Comparison of ENCODE assay signal across 19 mouse cellular contexts in the genomic region with DNA sequence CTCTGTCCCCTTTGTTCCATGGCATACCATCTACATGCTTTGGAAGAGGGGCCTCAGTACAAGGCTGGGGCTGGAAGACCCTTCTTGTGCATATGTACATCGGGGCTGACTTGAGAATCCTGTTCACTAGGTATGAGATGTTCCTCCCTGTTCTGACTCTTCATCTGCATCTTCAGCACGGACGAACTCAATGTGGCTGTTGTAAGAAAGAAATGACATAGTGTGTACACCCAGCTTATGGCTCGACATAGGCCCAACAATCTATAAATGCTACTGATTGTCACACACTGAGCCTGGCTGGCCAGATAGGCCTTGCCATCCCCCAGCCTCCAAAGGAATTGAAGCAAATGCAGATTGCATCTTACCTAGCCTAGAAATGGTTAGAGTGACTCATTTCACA.
DNase-seq lines count a peak whose midpoint lies in the region; ATAC-seq lines count a peak whose summit lies in the region.
"Had no signal": no experiment of that assay in that cellular context is flagged by ENCODE, and none has a peak within 500 bp of the region (broad histone marks: within the 10 kb centered on the region; RNA-seq: fewer than 3 reads in every experiment).

No protein-coding gene starts in this region.

- 92% methylated on average over 4 of the region's 4 CpGs for WGBS in heart, embryonic 10.5 days
- 84% methylated on average over 4 of the region's 4 CpGs for WGBS in heart, embryonic 11.5 days (ENCODE audit: insufficient replicate concordance)

- H3K27me3 ChIP-seq in heart, embryonic 10.5 days (ENCODE audit: insufficient read depth, poor library complexity, severe bottlenecking) = peaks cover 16% of the 10 kb centered on the region; the same call in 1 of the 2 replicates
- peaks cover 3% of the 10 kb centered on the region for H3K27me3 ChIP-seq in heart, embryonic 11.5 days (ENCODE audit: control insufficient read depth, insufficient read depth, low read length)
- H3K27me3 ChIP-seq: CH12.LX, Patski had no signal

- H3K9ac ChIP-seq in heart, embryonic 11.5 days (ENCODE audit: low read depth, low read length) = no peak overlapping the region

- H3K4me1 ChIP-seq in heart, embryonic 10.5 days = 0 out of 2 replicates have a peak, but pooled peaks cover under 1% of the 10 kb centered on the region
- no peaks in the 10 kb centered on the region for H3K4me1 ChIP-seq in heart, embryonic 11.5 days (ENCODE audit: control insufficient read depth, insufficient read depth, low read length)

- no peak overlapping the region for H3K27ac ChIP-seq in heart, embryonic 10.5 days
- no peak overlapping the region for H3K27ac ChIP-seq in heart, embryonic 11.5 days (ENCODE audit: low read depth, low read length)

- H3K9me3 ChIP-seq in heart, embryonic 10.5 days = no peaks in the 10 kb centered on the region
- no peaks in the 10 kb centered on the region for H3K9me3 ChIP-seq in heart, embryonic 11.5 days (replicated peaks; ENCODE audit: control insufficient read depth, low read length)

- no peaks in the 10 kb centered on the region for H3K36me3 ChIP-seq in heart, embryonic 10.5 days
- H3K36me3 ChIP-seq in heart, embryonic 11.5 days (ENCODE audit: control insufficient read depth, insufficient read depth, low read length) = no peaks in the 10 kb centered on the region
- H3K36me3 ChIP-seq: G1E had no signal

- no peak for ATAC-seq in heart, embryonic 11.5 days (replicated peaks; ENCODE audit: insufficient number of reproducible peaks, low FRiP score, low TSS enrichment)
- ATAC-seq: activated CD4-positive, CD25-positive, alpha-beta regulatory T cell, adult 4 months; CD4-positive, CD25-positive, alpha-beta regulatory T cell, adult 4 months; Patski had no signal

- H3K4me2 ChIP-seq in heart, embryonic 11.5 days = no peak overlapping the region

- H3K4me3 ChIP-seq in heart, embryonic 10.5 days = no peak overlapping the region
- no peak overlapping the region for H3K4me3 ChIP-seq in heart, embryonic 11.5 days (ENCODE audit: low read depth, low read length)

- peak; percentile 74 for DNase-seq in heart, adult 11 months
- no peak for DNase-seq in heart, adult 18-20 months
- DNase-seq in heart, embryonic 10.5 days (ENCODE audit: low spot score) = peak; percentile 66
- DNase-seq: adrenal gland, adult 2 months; adrenal gland, adult 8-10 months; adrenal gland, postnatal 10 days; adrenal gland, postnatal 14 days; adrenal gland, postnatal 25 days; adrenal gland, postnatal 36 days; B cell, adult 2 months; cerebellum, adult 11 months; cerebellum, adult 11-12 months; cerebellum, adult 18-20 months had no signal

Comparison
In these comparisons a context has a peak if more than half of its experiments do, and no peak if none do; other contexts are left out.
1. DNase-seq: peak in heart, adult 11 months (single experiment) and heart, embryonic 10.5 days (single experiment); none in heart, adult 18-20 months (0 of 2).